Comparison of ENCODE assay signal across 17 mouse cellular contexts in the genomic region with DNA sequence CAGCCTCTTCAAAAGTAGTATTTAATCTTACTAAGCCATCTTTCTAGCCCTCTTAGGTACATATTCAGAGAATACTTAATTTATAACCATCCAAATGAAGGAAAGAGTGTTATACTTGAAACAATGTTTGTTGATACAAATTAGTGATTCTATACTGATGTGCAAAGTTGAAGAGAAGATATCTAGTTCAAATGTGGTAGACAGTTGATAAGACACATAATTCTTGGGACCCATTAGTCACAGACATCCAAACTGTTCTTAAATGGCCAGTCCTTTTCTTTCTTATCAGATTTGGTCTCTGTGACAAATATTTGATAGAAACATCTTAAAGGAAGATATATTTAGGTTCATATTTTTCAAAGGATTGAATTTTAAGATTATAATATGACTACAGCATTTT.
A peak's percentile ranks its signal among the peaks of the same experiment; 100 is the strongest.
DNase-seq lines count a peak whose midpoint lies in the region; TF ChIP-seq lines count a peak whose summit lies in the region.
"Had no signal": no experiment of that assay in that cellular context is flagged by ENCODE, and none has a peak within 500 bp of the region (broad histone marks: within the 10 kb centered on the region; RNA-seq: fewer than 3 reads in every experiment).

No protein-coding gene starts in this region.

- H3K4me1 ChIP-seq in MEL (ENCODE audit: control insufficient read depth in 1 of 2, insufficient read depth in 2 of 2, low read length in 2 of 2), result peaks cover 14 to 16% of the 10 kb centered on the region in 2 experiments

- no peak for DNase-seq in MEL (ENCODE audit: low read depth, low spot score)
- no peak for DNase-seq in layer of hippocampus, postnatal 25 days (ENCODE audit: extremely low spot score in 1 of 2, low spot score in 1 of 2)
- DNase-seq: adrenal gland, adult 2 months; adrenal gland, adult 8-10 months; adrenal gland, postnatal 10 days; adrenal gland, postnatal 14 days; adrenal gland, postnatal 25 days; adrenal gland, postnatal 36 days; B cell, adult 2 months; cerebellum, adult 11 months; cerebellum, adult 11-12 months; cerebellum, adult 18-20 months; cerebellum, adult 2 months; cerebellum, adult 8-10 months had no signal

- TF ChIP-seq CTCF in MEL (IDR thresholded peaks at IDR 0.05 in 2 of 3, conservative IDR thresholded peaks at IDR 0.05 in 1 of 3; ENCODE audit: control insufficient read depth in 1 of 3, insufficient read depth in 1 of 3, low read depth in 2 of 3, low read length in 3 of 3, poor library complexity in 1 of 3, severe bottlenecking in 1 of 3), result no peak

- no peaks in the 10 kb centered on the region for H3K9me3 ChIP-seq in MEL (replicated peaks; ENCODE audit: insufficient read depth, low read length)

- H3K9ac ChIP-seq in MEL (ENCODE audit: control insufficient read depth, low read depth, low read length, poor library complexity, severe bottlenecking), result no peak overlapping the region

- peaks cover 0 to 38% of the 10 kb centered on the region in 2 experiments; a peak in 2 of 4 replicates for H3K36me3 ChIP-seq in MEL (ENCODE audit: control insufficient read depth in 1 of 2, insufficient read depth in 2 of 2, low read length in 2 of 2)
- H3K36me3 ChIP-seq: G1E had no signal

- TF ChIP-seq POLR2A in MEL (IDR thresholded peaks at IDR 0.05; ENCODE audit: control insufficient read depth in 1 of 2, insufficient read depth in 1 of 2, low read depth in 1 of 2, low read length in 2 of 2, poor library complexity in 1 of 2), result no peak

- no peaks in the 10 kb centered on the region for H3K27me3 ChIP-seq in MEL (ENCODE audit: control insufficient read depth in 1 of 2, insufficient read depth in 2 of 2, low read length in 2 of 2)
- H3K27me3 ChIP-seq: CH12.LX, Patski had no signal

- no peak for TF ChIP-seq RAD21 in MEL (IDR thresholded peaks at IDR 0.05; ENCODE audit: low read depth, low read length)

- peak; percentile 45 to 64; a peak in 3 of 4 replicates for TF ChIP-seq EP300 in MEL (IDR thresholded peaks at IDR 0.05; ENCODE audit: low read depth in 1 of 2, low read length in 2 of 2)

- H3K4me3 ChIP-seq in MEL (ENCODE audit: control insufficient read depth in 1 of 2, insufficient read depth in 1 of 2, low read depth in 2 of 2, low read length in 2 of 2), result no peak overlapping the region

- peak overlapping the region; percentile 26; the same call in 1 of the 2 replicates for H3K27ac ChIP-seq in MEL (ENCODE audit: control insufficient read depth, low read depth, low read length)

- no peaks in the 10 kb centered on the region for H3K79me2 ChIP-seq in MEL (ENCODE audit: control insufficient read depth, insufficient read depth, low read length, poor library complexity)

TF ChIP-seq in MEL, 35 proteins besides CTCF, POLR2A, EP300 and RAD21:
- TF ChIP-seq GATA1 (IDR thresholded peaks at IDR 0.05; ENCODE audit: low read depth, low read length), result peak; percentile 55; the same call in 1 of the 2 replicates
- TF ChIP-seq MAZ (IDR thresholded peaks at IDR 0.05; ENCODE audit: low read depth, low read length), result no peak
